Mouse (Mus musculus) forebrain, embryonic 12.5 days (tissue): ENCODE results near the gene Tuba8. TPM values are rescaled to one million over a fixed set of nuclear protein-coding genes. Genes with fewer than 3 reads are reported as not detected.

Experiments used
- ATAC-seq: fragments of 200-750 bp; cut with Nextera tagmentation; 2 replicates; pipeline ENCODE4 v1.8.0; 2017; ENCODE audit warnings: moderate TSS enrichment; ENCODE audit not compliant: low FRiP score
- H3K27ac ChIP-seq: fragments of 300-500 bp; sonication (generic); 2 replicates; pipeline ENCODE4 v1.5.1; 2016; ENCODE audit warnings: mild to moderate bottlenecking
- H3K27me3 ChIP-seq: fragments of 300-500 bp; sonication (generic); 2 replicates; pipeline ENCODE4 v1.6.1; 2016; ENCODE audit warnings: mild to moderate bottlenecking
- H3K36me3 ChIP-seq: fragments of 300-500 bp; sonication (generic); replicated peaks from 2 replicates; pipeline ENCODE4 v1.6.1; 2016; ENCODE audit warnings: mild to moderate bottlenecking
- H3K4me1 ChIP-seq: fragments of 300-500 bp; sonication (generic); 2 replicates; pipeline ENCODE4 v1.6.1; 2016
- H3K4me2 ChIP-seq: fragments of 300-500 bp; sonication (generic); 2 replicates; pipeline ENCODE4 v1.6.1; 2016; ENCODE audit warnings: mild to moderate bottlenecking, moderate library complexity
- H3K4me3 ChIP-seq: fragments of 300-500 bp; sonication (generic); replicated peaks from 2 replicates; pipeline ENCODE4 v1.5.1; 2016; ENCODE audit warnings: mild to moderate bottlenecking
- H3K9ac ChIP-seq: fragments of 300-500 bp; sonication (generic); 2 replicates; pipeline ENCODE4 v1.6.1; 2016; ENCODE audit warnings: mild to moderate bottlenecking
- H3K9me3 ChIP-seq: fragments of 300-500 bp; sonication (generic); 2 replicates; pipeline ENCODE4 v1.6.1; 2016
- WGBS: fragments of 180-500 bp; shearing (Covaris S2); methylation state at CpG from one replicate; pipeline ENCODE4 v1.1.7; 2016; 5-methylcytosine and 5-hydroxymethylcytosine counted together
- polyA plus RNA-seq: library from polyadenylated mRNA; unstranded; fragments of >200 nt; fragmentation: Nextera tagmentation; extraction: Ambion mirVana; gene quantifications from 2 replicates; pipeline ENCODE4 v1.2.1, GENCODE M21; 2016

Tuba8 gene
- polyA plus RNA-seq, 1 experiment from 2014 or later: 0.40 TPM

DNA sequence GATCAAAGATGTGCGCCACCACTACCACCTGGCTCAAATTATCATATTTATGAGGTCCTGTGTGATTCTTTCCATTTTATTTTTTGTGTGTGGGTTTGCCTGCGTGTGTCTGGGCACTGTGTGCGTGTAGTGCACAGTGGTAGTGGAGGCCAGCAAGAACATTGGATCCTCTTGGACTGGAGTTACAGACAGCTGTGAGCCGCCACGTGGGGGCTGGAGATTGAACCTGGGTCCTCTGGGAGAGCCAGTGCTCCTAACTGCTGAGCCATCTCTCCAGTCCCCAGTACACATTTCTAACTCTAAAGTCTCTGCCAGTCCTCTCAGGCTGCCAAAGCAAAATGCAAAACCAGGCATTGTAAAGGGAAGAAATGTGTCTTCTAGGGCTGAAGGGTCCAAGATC is 4.0 kb upstream of the Tuba8 start:
- Histone ChIP-seq H3K9ac (no peak overlapping the region), H3K36me3 (no peaks in the 10 kb centered on the region), H3K9me3 (no peaks in the 10 kb centered on the region), H3K27ac (no peak overlapping the region), H3K4me1 (peaks cover 14% of the 10 kb centered on the region), H3K4me2 (no peak overlapping the region), H3K27me3 (peaks cover 24% of the 10 kb centered on the region), H3K4me3 (no peak overlapping the region)
- WGBS: 81% methylated on average over 5 of the region's 5 CpGs
- ATAC-seq: no peak

- no peak overlapping the region for H3K9ac ChIP-seq
- ATAC-seq: no peak
- H3K9me3 ChIP-seq: no peaks in the 10 kb centered on the region
- 79% methylated on average over 2 of the region's 2 CpGs for WGBS
- no peak overlapping the region for H3K4me2 ChIP-seq
- H3K27me3 ChIP-seq: peaks cover 36% of the 10 kb centered on the region
- no peak overlapping the region for H3K27ac ChIP-seq
- no peak overlapping the region for H3K4me3 ChIP-seq
- no peaks in the 10 kb centered on the region for H3K36me3 ChIP-seq
- H3K4me1 ChIP-seq: peaks cover 18% of the 10 kb centered on the region
Observed at GRCm38 (mm10) chr6:121209584-121209983, 912 bp upstream of the Tuba8 start.

DNA sequence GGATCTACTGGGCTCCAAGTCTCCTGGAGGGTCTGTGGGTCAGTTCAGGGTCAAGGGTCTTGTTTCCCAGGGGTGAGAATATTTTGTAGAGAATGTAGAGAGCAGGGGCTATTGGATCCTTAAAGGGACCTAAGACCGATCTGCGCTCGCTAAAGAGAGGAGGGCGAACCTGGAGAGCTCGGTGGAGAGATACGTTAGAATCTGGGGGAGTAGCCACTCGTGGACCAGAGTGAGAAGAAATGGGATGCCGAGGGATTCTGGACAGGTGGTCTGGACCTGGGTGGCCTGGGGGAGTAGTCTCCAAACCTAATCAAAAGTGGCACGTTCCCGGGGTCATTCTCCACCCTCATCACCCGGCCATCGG is 412 bp downstream of the Tuba8 start:
- ATAC-seq: peak; percentile 20; the same call in 1 of the 2 replicates
- WGBS: 0% methylated on average over 12 of the region's 12 CpGs
- H3K4me1 ChIP-seq: peaks cover 18% of the 10 kb centered on the region
- peak overlapping the region; percentile 45; the same call in 1 of the 2 replicates for H3K9ac ChIP-seq
- peak overlapping the region; percentile 45 for H3K4me3 ChIP-seq
- peaks cover 36% of the 10 kb centered on the region for H3K27me3 ChIP-seq
- no peak overlapping the region for H3K27ac ChIP-seq
- H3K36me3 ChIP-seq: no peaks in the 10 kb centered on the region
- peak overlapping the region; percentile 61 for H3K4me2 ChIP-seq
- H3K9me3 ChIP-seq: no peaks in the 10 kb centered on the region

DNA sequence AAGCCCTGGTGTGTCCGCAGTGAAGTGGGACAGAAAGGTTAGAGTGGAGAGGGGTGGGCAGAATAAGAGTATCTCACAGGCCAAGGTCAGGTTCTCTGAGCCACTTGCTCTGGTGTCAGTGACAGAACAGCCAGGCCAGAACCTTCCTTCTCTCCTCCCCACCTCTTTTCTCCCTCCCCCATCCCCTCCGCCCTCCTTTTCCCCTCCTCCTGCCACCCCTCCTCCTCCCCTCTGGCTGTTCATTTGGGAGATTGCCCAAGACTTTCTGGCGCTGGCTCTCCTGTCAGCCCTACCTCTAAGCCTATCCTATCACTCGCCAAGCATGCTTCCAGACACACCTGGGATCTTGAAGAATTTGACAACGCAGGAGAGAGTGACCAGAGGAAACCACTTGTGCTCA is 1.2 kb downstream of the Tuba8 start:
- peak overlapping the region; percentile 45 for H3K4me3 ChIP-seq

GRCm38 (mm10) chr6:121212988-121213387 is 2.5 kb downstream of the Tuba8 start:
- 78% methylated on average over 4 of the region's 4 CpGs for WGBS
- Histone ChIP-seq H3K27ac (no peak overlapping the region), H3K9me3 (no peaks in the 10 kb centered on the region), H3K4me2 (no peak overlapping the region), H3K4me3 (no peak overlapping the region), H3K9ac (no peak overlapping the region), H3K36me3 (no peaks in the 10 kb centered on the region), H3K27me3 (peaks cover 36% of the 10 kb centered on the region), H3K4me1 (peaks cover 18% of the 10 kb centered on the region)
- no peak for ATAC-seq

More for the DNA sequence above, 1.2 kb downstream of the Tuba8 start:
- Histone ChIP-seq H3K27ac (no peak overlapping the region), H3K4me2 (peak overlapping the region; percentile 61), H3K36me3 (no peaks in the 10 kb centered on the region), H3K4me1 (peaks cover 18% of the 10 kb centered on the region), H3K9ac (no peak overlapping the region), H3K27me3 (peaks cover 36% of the 10 kb centered on the region), H3K9me3 (no peaks in the 10 kb centered on the region)
- no peak for ATAC-seq
- 6% methylated on average over 5 of the region's 5 CpGs for WGBS

DNA sequence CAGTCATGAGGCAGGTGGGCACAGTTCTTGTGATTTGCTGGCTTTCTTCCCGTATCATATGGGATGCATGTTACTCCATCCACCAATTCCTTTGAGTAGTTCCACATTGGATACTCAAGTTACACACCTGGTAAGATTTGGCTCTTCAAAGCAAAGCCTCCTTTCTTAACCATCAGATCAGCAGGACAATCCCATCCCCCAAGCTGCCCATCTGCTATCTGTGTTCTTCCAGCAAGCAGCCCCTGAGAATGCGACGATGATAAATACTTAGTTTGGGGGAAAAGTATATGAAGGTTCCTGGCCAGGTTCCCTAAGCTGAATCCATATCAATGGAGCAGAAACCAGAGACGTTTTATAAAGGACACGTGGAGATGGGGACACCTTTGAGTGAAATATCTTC is 3.7 kb downstream of the Tuba8 start:
- Histone ChIP-seq H3K9ac (no peak overlapping the region), H3K4me3 (no peak overlapping the region), H3K4me2 (no peak overlapping the region), H3K9me3 (no peaks in the 10 kb centered on the region), H3K27ac (no peak overlapping the region), H3K36me3 (no peaks in the 10 kb centered on the region), H3K4me1 (peaks cover 18% of the 10 kb centered on the region), H3K27me3 (peaks cover 34% of the 10 kb centered on the region)
- WGBS: 91% methylated on average over 5 of the region's 5 CpGs
- ATAC-seq: no peak

DNA sequence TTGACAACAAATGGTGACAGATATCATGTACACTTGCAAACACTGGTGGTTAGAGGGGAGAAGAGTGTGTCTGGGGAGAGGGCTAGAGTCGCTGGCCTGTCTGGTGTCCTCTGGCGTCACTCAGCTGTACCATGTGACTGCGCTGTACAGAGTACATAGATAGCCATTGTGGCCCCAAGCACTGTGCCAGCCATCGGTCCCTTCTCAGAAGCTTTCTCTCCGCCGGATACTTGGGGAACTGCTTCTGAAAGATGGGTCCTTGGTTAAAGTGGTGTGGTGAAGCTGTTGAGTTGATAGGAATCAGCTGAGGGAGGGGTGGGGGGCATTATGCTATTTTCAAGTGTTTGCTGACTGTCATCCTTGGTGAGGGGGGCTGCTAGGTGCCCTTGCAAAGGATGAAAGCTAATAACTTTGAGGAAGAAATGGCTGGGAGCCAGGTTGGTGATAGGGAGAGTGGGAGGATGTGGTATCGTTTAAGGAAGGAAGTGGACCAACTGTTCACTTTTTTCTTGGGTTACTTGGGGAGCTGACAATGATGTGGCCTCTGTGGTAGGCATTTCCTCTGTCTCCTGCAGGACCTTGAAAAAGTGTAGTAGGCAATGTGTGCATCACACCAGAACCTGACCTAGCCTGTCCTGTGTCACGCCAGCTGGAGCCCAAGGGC is 4.3 kb downstream of the Tuba8 start:
- no peaks in the 10 kb centered on the region for H3K36me3 ChIP-seq
- ATAC-seq: no peak
- peaks cover 18% of the 10 kb centered on the region for H3K4me1 ChIP-seq
- WGBS: 94% methylated on average over 8 of the region's 8 CpGs
- peaks cover 28% of the 10 kb centered on the region for H3K27me3 ChIP-seq
- H3K9ac ChIP-seq: no peak overlapping the region
- no peak overlapping the region for H3K27ac ChIP-seq
- no peaks in the 10 kb centered on the region for H3K9me3 ChIP-seq
- no peak overlapping the region for H3K4me2 ChIP-seq
- H3K4me3 ChIP-seq: no peak overlapping the region

DNA sequence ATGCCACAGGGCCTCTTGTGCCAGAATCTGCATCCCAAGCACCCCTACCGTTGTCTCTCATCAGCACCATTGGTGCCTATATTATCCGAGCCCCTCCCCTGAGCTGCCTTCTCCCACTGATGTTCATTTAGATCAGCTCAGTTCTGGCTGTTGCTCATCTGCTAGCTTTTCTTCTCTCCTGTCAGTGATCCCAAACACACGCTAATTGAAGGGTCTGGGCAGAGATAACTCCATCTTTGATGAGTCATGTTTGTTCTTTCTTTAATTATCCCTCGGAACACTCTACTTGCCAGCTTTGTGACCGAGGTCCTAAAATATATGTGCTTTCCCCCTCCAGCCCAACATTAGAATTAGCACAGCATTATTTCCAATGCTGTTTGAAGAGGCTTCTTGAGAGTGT is 4.8 kb downstream of the Tuba8 start:
- H3K4me1 ChIP-seq: peaks cover 16% of the 10 kb centered on the region
- no peaks in the 10 kb centered on the region for H3K9me3 ChIP-seq
- H3K4me2 ChIP-seq: no peak overlapping the region
- no peak overlapping the region for H3K4me3 ChIP-seq
- H3K27me3 ChIP-seq: peaks cover 23% of the 10 kb centered on the region
- H3K27ac ChIP-seq: no peak overlapping the region
- H3K36me3 ChIP-seq: no peaks in the 10 kb centered on the region
- no peak for ATAC-seq
- WGBS: 85% methylated on average over 5 of the region's 5 CpGs
- no peak overlapping the region for H3K9ac ChIP-seq

DNA sequence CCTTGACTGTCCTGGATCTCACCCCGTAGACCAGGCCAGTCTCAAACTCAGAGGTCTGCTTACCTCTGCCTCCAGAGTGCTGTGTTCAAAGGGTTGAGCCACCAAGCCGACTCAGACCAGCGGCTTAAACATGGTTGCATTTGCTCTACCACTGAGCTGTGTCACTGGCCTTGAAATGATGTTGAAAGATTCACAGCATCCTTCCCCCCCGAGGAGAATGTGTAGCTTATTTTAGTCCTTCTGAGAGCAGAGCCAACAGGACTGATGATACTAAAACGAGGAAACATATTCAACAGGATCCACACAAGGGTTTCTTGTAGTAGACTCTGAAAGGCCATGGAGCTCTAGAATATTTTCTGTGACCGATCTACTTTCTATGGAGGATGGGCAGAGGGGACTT is 5.4 kb downstream of the Tuba8 start:
- WGBS: 84% methylated on average over 6 of the region's 6 CpGs
- H3K9ac ChIP-seq: no peak overlapping the region
- no peak overlapping the region for H3K27ac ChIP-seq
- no peak overlapping the region for H3K4me2 ChIP-seq
- H3K4me1 ChIP-seq: peaks cover 10% of the 10 kb centered on the region
- no peaks in the 10 kb centered on the region for H3K36me3 ChIP-seq
- no peaks in the 10 kb centered on the region for H3K9me3 ChIP-seq
- H3K4me3 ChIP-seq: no peak overlapping the region
- H3K27me3 ChIP-seq: peaks cover 18% of the 10 kb centered on the region
- no peak for ATAC-seq

- Histone ChIP-seq H3K9ac (no peak overlapping the region), H3K36me3 (no peaks in the 10 kb centered on the region), H3K27me3 (peaks cover 9% of the 10 kb centered on the region), H3K4me1 (peaks cover 2% of the 10 kb centered on the region), H3K9me3 (no peaks in the 10 kb centered on the region), H3K4me3 (no peak overlapping the region), H3K4me2 (no peak overlapping the region), H3K27ac (no peak overlapping the region)
- 89% methylated on average over 5 of the region's 5 CpGs for WGBS
- ATAC-seq: no peak
Observed at GRCm38 (mm10) chr6:121216589-121217255, 6.2 kb downstream of the Tuba8 start.

- H3K4me3 ChIP-seq: no peak overlapping the region
- no peak overlapping the region for H3K9ac ChIP-seq
- no peaks in the 10 kb centered on the region for H3K27me3 ChIP-seq
- no peaks in the 10 kb centered on the region for H3K9me3 ChIP-seq
- no peak overlapping the region for H3K27ac ChIP-seq
- H3K4me2 ChIP-seq: no peak overlapping the region
- no peaks in the 10 kb centered on the region for H3K36me3 ChIP-seq
- WGBS: 92% methylated on average over 7 of the region's 7 CpGs
- ATAC-seq: no peak
- no peaks in the 10 kb centered on the region for H3K4me1 ChIP-seq
Observed at GRCm38 (mm10) chr6:121218002-121218401, 7.5 kb downstream of the Tuba8 start.

- Histone ChIP-seq H3K4me3 (no peak overlapping the region), H3K27me3 (no peaks in the 10 kb centered on the region), H3K36me3 (no peaks in the 10 kb centered on the region), H3K4me2 (no peak overlapping the region), H3K27ac (no peak overlapping the region), H3K9ac (no peak overlapping the region), H3K4me1 (no peaks in the 10 kb centered on the region), H3K9me3 (no peaks in the 10 kb centered on the region)
- no peak for ATAC-seq
- 84% methylated on average over 4 of the region's 4 CpGs for WGBS
Observed at GRCm38 (mm10) chr6:121219406-121219805, 8.9 kb downstream of the Tuba8 start.

DNA sequence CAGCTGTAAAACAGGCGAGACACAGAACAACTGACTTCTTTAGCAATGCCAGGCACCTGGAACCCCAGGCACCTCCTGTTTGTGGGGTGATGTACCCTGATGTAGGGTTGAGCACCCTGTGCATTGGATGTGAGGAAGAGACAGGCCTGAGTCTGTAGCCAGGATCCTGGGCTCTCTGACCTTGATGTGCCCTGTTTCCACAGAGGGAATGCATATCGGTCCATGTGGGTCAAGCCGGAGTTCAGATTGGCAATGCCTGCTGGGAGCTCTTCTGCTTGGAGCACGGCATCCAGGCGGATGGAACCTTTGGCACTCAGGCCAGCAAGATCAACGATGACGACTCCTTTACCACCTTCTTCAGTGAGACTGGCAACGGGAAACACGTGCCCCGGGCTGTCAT is 9.7 kb downstream of the Tuba8 start:
- H3K36me3 ChIP-seq: no peaks in the 10 kb centered on the region
- no peaks in the 10 kb centered on the region for H3K9me3 ChIP-seq
- no peak for ATAC-seq
- no peak overlapping the region for H3K4me2 ChIP-seq
- H3K27ac ChIP-seq: no peak overlapping the region
- H3K27me3 ChIP-seq: no peaks in the 10 kb centered on the region
- no peak overlapping the region for H3K4me3 ChIP-seq
- 95% methylated on average over 10 of the region's 10 CpGs for WGBS
- H3K9ac ChIP-seq: no peak overlapping the region
- H3K4me1 ChIP-seq: no peaks in the 10 kb centered on the region
